Mouse (Mus musculus) monocyte, adult 5-6 weeks (primary cell): ENCODE results near the gene Dpp10. TPM values are rescaled to one million over a fixed set of nuclear protein-coding genes. Genes with fewer than 3 reads are reported as not detected.

Source experiments
- ATAC-seq: fragments of 153-309, 156-312 bp; replicated peaks from 2 replicates; pipeline ENCODE4 v1.8.0; 2017; ENCODE audit warnings: mild to moderate bottlenecking; ENCODE audit not compliant: low TSS enrichment, insufficient number of reproducible peaks, severe bottlenecking, poor library complexity, low FRiP score
- total RNA-seq: library from RNA; stranded (forward); fragments of 200-1000, 200-491, 200-594 nt; gene quantifications from 3 replicates; pipeline ENCODE4 v1.2.3, GENCODE M21; 2017

The Dpp10 gene
- total RNA-seq, 1 experiment from 2014 or later, result not detected

GRCm38 (mm10) chr1:123927278-123928002 is 117.9 kb downstream of the Dpp10 start:
- no peak for ATAC-seq

GRCm38 (mm10) chr1:123924905-123925304 is 120.5 kb downstream of the Dpp10 start:
- no peak for ATAC-seq

GRCm38 (mm10) chr1:123923907-123924306 is 121.5 kb downstream of the Dpp10 start:
- no peak for ATAC-seq

- 0 out of 2 replicates have a peak, but pooled peaks have one; percentile 53 for ATAC-seq
Observed at GRCm38 (mm10) chr1:123919606-123920005, 125.8 kb downstream of the Dpp10 start.

- ATAC-seq, result no peak
Observed at GRCm38 (mm10) chr1:123902628-123903027, 142.7 kb downstream of the Dpp10 start.

GRCm38 (mm10) chr1:123901218-123901617 is 144.1 kb downstream of the Dpp10 start:
- no peak for ATAC-seq

- ATAC-seq, result no peak
Observed at GRCm38 (mm10) chr1:123887243-123887642, 158.1 kb downstream of the Dpp10 start.

- ATAC-seq, result no peak
Observed at GRCm38 (mm10) chr1:123846881-123847280, 198.5 kb downstream of the Dpp10 start.

GRCm38 (mm10) chr1:123801206-123801605 is 244.2 kb downstream of the Dpp10 start:
- no peak for ATAC-seq

- ATAC-seq, result no peak
Observed at GRCm38 (mm10) chr1:123765511-123765910, 279.8 kb downstream of the Dpp10 start.

- no peak for ATAC-seq
Observed at GRCm38 (mm10) chr1:123762272-123762671, 283.1 kb downstream of the Dpp10 start.

GRCm38 (mm10) chr1:123756055-123756454 is 289.3 kb downstream of the Dpp10 start:
- no peak for ATAC-seq

- no peak for ATAC-seq
Observed at GRCm38 (mm10) chr1:123707292-123707691, 338.1 kb downstream of the Dpp10 start.

GRCm38 (mm10) chr1:123658409-123658808 is 386.9 kb downstream of the Dpp10 start:
- ATAC-seq, result no peak

GRCm38 (mm10) chr1:123656607-123657006 is 388.8 kb downstream of the Dpp10 start:
- no peak for ATAC-seq

GRCm38 (mm10) chr1:123637897-123638296 is 407.5 kb downstream of the Dpp10 start:
- no peak for ATAC-seq

GRCm38 (mm10) chr1:123628268-123628667 is 417.1 kb downstream of the Dpp10 start:
- no peak for ATAC-seq

GRCm38 (mm10) chr1:123584857-123585256 is 460.5 kb downstream of the Dpp10 start:
- no peak for ATAC-seq

- no peak for ATAC-seq
Observed at GRCm38 (mm10) chr1:123580112-123580511, 465.2 kb downstream of the Dpp10 start.

- no peak for ATAC-seq
Observed at GRCm38 (mm10) chr1:123573713-123574112, 471.6 kb downstream of the Dpp10 start.

- ATAC-seq, result no peak
Observed at GRCm38 (mm10) chr1:123542496-123542895, 502.9 kb downstream of the Dpp10 start.
